ENCODE assay signal across 22 mouse cellular contexts in genomic region chr14:71327621-71328020, GRCm38 (mm10).
A peak's percentile ranks its signal among the peaks of the same experiment; 100 is the strongest.
DNase-seq lines count a peak whose midpoint lies in the region; ATAC-seq lines count a peak whose summit lies in the region.
"Had no signal": no experiment of that assay in that cellular context is flagged by ENCODE, and none has a peak within 500 bp of the region (broad histone marks: within the 10 kb centered on the region; RNA-seq: fewer than 3 reads in every experiment).

No protein-coding gene starts in this region.

- no peak overlapping the region for H3K27ac ChIP-seq in heart, embryonic 10.5 days
- H3K27ac ChIP-seq: embryonic facial prominence, embryonic 15.5 days; forebrain, embryonic 10.5 days; gastrocnemius, adult 2 months; heart, embryonic 15.5 days; hindbrain, embryonic 15.5 days had no signal

- no peak overlapping the region for H3K4me3 ChIP-seq in heart, embryonic 10.5 days
- H3K4me3 ChIP-seq: embryonic facial prominence, embryonic 15.5 days; erythroblast, embryonic 14.5 days; forebrain, embryonic 10.5 days; gastrocnemius, adult 2 months; heart, embryonic 15.5 days; hindbrain, embryonic 15.5 days had no signal

- no peak for ATAC-seq in cerebellum, adult (ENCODE audit: insufficient number of reproducible peaks, low FRiP score, low TSS enrichment)
- ATAC-seq: CD4-positive, CD25-positive, alpha-beta regulatory T cell, adult 4 months; forebrain, embryonic 14.5 days; intestine, embryonic 16.5 days had no signal

- H3K9me3 ChIP-seq in heart, embryonic 10.5 days = no peaks in the 10 kb centered on the region
- H3K9me3 ChIP-seq: embryonic facial prominence, embryonic 15.5 days; forebrain, embryonic 10.5 days; heart, embryonic 15.5 days; hindbrain, embryonic 15.5 days had no signal

- no peaks in the 10 kb centered on the region for H3K27me3 ChIP-seq in heart, embryonic 10.5 days (ENCODE audit: insufficient read depth, poor library complexity, severe bottlenecking)
- H3K27me3 ChIP-seq: embryonic facial prominence, embryonic 15.5 days; heart, embryonic 15.5 days; hindbrain, embryonic 15.5 days had no signal

- H3K36me3 ChIP-seq in heart, embryonic 10.5 days = no peaks in the 10 kb centered on the region
- H3K36me3 ChIP-seq: embryonic facial prominence, embryonic 15.5 days; forebrain, embryonic 10.5 days; G1E; heart, embryonic 15.5 days; hindbrain, embryonic 15.5 days had no signal

- no peaks in the 10 kb centered on the region for H3K4me1 ChIP-seq in heart, embryonic 10.5 days
- H3K4me1 ChIP-seq: embryonic facial prominence, embryonic 15.5 days; forebrain, embryonic 10.5 days; heart, embryonic 15.5 days; hindbrain, embryonic 15.5 days had no signal

- DNase-seq in adrenal gland, postnatal 10 days = peak; percentile 11
- no peak for DNase-seq in adrenal gland, postnatal 25 days
- DNase-seq in cerebellum, postnatal 10 days = peak; percentile 85
- DNase-seq in heart, postnatal 4 days = peak; percentile 17
- DNase-seq in heart, embryonic 10.5 days (ENCODE audit: low spot score) = no peak
- DNase-seq in cerebellum, postnatal 36 days = peak; percentile 9 to 12
- DNase-seq: adrenal gland, adult 8-10 months; B cell, adult 2 months; embryo, embryonic 11 days; gastrocnemius, adult 2 months; gastrocnemius, postnatal 36 days; kidney, adult 2 months had no signal

Comparison
In these comparisons a context has a peak if more than half of its experiments do, and no peak if none do; other contexts are left out.
1. DNase-seq: peak in adrenal gland, postnatal 10 days (single experiment), cerebellum, postnatal 10 days (2 of 2), heart, postnatal 4 days (single experiment) and cerebellum, postnatal 36 days (2 of 2); none in adrenal gland, postnatal 25 days (single experiment) and heart, embryonic 10.5 days (single experiment).